Mouse (Mus musculus) right cerebral cortex, postnatal 36 days (tissue): ENCODE measurements at regions not wholly inside any gene's neighbourhood (a gene's known extent, or its start where the extent isn't known, plus 50 kb on each side); places are given as distances from the start of the nearest gene placed in this dataset.

Experiments used
- DNase-seq, 2 experiments: peaks; one replicate each; pipeline ENCODE4 v3.0.0; 2022; ENCODE audit warnings: low spot score in 2 of 2, mixed read lengths in 1 of 2

GRCm38 (mm10) chr9:92045472-92045905 is 147.2 kb upstream of the Plscr5 start:
- DNase-seq: no peak

DNA sequence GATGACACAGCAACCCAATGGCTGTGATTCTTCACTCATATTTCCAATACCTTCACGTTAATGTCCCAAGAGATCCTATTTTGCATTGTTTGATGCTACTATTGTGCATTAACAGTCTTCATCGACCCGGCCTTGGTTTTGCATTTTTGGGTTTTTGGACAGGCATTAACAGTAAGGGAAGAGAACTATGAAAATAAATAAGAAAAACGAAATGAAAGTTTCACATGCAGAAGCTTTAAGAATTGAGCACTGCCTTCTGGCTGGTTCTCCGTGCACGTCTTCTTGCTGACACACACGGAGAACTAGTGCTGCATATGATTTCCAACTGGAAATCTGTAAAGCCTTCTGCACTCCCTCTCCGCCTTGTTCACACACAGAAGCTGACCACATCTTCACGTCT is 148.6 kb upstream of the Plscr5 start:
- DNase-seq: no peak

GRCm38 (mm10) chr9:92016521-92016920 is 176.2 kb upstream of the Plscr5 start:
- DNase-seq: no peak

DNA sequence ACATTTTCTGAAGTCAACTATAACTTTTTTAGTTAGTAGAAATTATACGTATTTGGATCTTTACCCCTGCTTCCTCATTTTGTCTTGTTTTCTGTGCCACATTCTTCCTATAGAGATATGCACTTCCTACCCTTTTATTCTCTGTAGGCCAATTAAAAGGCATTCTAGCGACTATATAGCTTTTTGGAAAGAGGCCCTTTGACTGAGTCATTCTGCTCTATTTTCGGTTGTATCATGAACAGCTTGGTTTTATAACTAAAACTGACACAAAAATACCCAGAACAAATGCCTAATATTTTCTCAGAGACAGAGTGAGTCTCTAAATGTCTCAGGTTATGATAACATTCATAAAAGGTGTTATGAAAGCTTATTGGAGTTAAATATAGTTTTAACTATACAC is 176.8 kb upstream of the Plscr5 start:
- no peak for DNase-seq

- no peak for DNase-seq
Observed at GRCm38 (mm10) chr9:91988240-91988639, 204.5 kb upstream of the Plscr5 start.

- DNase-seq: no peak
Observed at GRCm38 (mm10) chr9:91981955-91982621, 210.6 kb upstream of the Plscr5 start.

GRCm38 (mm10) chr9:91981499-91981898 is 211.2 kb upstream of the Plscr5 start:
- DNase-seq: no peak

GRCm38 (mm10) chr9:91964051-91964450 is 228.7 kb upstream of the Plscr5 start:
- DNase-seq: no peak

DNA sequence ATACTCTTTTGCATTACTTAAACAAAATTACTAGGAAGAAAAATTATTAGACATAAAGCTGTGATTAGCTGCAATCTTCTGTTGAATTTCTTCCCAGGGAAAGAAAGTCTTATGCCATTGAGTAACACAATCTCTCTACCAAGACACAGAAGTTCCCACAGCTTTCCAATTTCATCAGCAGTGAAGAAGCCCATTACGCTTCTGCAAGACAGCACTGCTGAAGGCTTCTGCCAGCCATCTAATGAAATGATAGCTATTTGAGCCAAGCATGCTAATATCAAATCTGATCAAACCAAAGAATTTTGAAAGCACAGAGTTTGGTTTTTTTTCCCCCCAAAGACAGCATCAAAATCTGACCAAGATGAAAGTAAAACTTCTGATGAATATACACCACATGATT is 230.0 kb upstream of the Plscr5 start:
- no peak for DNase-seq

GRCm38 (mm10) chr9:91961666-91962065 is 231.1 kb upstream of the Plscr5 start:
- DNase-seq: no peak

DNA sequence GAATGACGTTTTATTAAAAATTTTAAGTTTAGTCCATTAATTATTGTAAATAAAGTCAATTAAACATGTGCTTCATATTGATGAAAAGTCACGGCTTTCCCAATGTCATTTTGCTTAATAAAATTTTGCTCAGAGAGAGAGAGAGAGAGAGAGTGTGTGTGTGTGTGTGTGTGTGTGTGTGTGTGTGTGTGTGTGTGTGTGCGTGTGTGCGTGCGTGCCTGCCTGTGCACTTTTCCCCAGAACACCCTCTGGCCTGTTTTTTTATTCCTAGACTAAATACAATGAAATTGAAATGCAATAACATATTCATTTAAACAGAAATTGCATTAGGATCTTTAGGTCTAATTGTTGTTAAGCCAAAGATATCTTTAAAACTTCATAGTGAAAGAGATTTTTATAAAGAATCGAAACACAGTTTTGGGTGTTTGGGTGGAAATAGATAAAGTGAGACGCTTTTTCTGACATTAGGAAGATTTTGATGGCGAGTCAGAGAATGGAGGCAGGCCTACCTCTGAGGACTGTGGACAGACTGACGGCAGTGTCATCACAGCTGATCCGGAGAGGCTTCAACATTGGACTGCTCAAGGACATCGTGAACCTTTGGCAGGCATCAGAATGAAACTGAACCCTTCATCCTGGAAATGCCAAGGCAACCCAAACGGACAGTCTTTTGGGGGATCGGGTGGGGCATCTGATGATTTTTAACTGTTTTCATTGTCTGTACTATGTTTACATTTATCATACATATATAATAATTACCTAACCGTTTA is 232.0 kb upstream of the Plscr5 start:
- DNase-seq: no peak

DNA sequence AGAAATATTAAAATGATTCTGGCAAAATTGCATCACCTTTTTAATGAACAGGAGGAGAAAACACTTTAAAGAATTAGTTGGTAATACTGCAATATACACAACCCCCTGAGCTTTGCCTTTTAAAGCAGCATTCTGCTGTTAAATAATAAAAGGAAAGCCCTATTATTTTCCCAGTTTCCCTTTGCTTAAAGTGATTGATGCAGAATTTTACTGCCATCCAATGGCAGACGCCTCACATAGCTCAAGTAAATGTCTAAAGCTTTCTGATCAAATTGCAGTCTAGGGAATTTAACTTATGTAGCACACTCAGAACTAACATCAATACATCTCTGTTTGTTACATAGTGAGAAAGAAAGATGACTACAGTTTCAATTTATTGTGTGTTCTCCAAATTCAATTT is 233.1 kb upstream of the Plscr5 start:
- no peak for DNase-seq

- no peak for DNase-seq
Observed at GRCm38 (mm10) chr9:91959076-91959475, 233.7 kb upstream of the Plscr5 start.

DNA sequence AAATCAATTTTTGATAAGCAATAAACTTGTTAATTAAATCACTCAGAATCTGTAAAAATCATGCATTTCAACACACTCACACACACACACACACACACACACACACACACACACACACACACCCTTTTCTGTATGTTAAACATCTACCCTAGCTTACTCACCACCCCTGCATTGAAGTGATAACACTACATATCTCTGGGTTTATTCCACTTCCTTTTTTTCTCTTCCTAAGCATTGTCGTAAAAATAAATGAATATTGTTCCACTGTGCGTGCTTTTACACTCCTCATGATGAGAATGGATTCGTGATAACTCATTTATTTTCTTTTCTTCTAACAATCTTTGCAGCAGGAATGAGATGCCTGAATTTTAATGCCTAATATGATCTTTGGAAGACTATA is 234.3 kb upstream of the Plscr5 start:
- no peak for DNase-seq

- no peak for DNase-seq
Observed at GRCm38 (mm10) chr9:91957061-91957460, 235.7 kb upstream of the Plscr5 start.

DNA sequence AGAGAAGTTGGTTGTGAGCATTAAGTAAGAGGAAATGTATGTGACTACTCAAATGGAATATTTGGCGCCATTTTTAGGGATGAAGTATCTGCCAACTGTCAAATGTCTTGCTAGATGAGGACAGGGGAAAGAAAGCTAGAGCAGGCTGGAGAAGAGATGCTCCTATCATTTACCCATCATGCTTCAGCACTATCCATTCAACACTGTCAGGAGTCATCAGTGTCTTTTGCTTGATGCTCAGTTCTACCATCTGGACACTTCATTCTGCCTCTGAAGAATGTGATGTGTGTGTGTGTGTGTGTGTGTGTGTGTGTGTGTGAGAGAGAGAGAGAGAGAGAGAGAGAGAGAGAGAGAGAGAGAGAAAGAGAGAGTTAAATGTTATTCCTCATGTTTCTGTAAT is 244.0 kb upstream of the Plscr5 start:
- no peak for DNase-seq

DNA sequence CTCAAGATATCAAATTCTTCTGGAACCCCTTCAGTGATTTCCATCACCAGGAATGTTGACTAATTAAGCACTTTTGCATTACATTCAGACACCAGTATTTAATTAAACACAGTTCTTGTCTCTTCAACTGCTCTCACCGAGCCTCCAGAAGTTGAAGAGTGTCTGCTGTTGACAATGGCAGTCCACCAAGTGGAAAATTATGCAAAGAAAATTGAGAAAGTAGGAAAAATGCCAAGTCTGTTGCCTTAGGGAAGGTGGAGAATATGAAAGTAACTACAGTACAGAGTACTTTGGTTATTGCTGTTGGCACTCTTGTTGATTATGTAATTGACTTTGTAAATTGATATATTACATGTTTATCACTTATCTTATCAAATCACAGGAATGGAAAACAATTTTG is 250.7 kb upstream of the Plscr5 start:
- DNase-seq: no peak

- no peak for DNase-seq
Observed at GRCm38 (mm10) chr9:91938729-91939128, 254.0 kb upstream of the Plscr5 start.

- no peak for DNase-seq
Observed at GRCm38 (mm10) chr9:91904066-91904465, 288.7 kb upstream of the Plscr5 start.

DNA sequence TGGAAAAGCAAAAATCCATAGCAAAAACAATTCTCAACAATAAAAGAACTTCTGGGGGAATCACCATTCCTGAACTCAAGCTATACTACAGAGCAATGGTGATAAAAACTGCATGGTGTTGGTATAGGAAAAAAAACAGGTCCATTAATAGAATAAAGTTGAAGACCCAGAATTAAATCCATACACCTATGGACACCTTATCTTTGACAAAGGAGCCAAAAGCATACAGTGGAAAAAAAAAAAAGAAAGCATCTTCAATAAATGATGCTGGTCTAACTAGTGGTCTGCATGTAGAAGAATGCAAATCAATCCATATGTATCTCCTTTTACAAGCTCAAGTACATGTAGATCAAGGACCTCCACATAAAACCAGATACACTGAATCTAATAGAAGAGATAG is 291.8 kb upstream of the Plscr5 start:
- DNase-seq: no peak

DNA sequence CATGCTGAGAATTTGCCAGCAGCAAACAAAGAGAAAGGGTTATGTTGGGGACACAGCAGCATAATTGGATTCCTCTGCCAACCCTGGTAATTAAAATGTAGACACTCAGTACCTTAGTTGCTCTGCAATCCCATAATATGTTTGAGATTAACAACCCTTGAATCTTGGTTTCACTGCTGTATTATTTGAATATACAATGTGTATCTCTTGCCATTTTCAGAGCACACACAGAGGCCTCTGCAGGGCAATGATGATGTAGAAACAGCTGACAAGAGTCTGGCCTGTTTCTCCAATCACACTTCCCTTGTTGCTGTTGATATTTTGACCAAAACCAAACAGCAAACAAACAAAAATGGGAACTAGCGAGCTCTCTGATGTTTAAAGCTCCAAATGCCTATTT is 315.9 kb upstream of the Plscr5 start:
- DNase-seq: no peak

- DNase-seq: no peak
Observed at GRCm38 (mm10) chr9:91831556-91831955, 361.2 kb upstream of the Plscr5 start.

- DNase-seq: no peak
Observed at GRCm38 (mm10) chr9:91823733-91824487, 368.8 kb upstream of the Plscr5 start.
